Mouse (Mus musculus): ENCODE data around the gene Carhsp1. TPM values are rescaled to one million over a fixed set of nuclear protein-coding genes. Genes with fewer than 3 reads are reported as not detected.

Carhsp1 gene
- polyA plus RNA-seq, 1 experiment from 2014 or later, result 97.1 TPM

GRCm38 (mm10) chr16:8686871-8687535 is 15.0 kb upstream of the Carhsp1 start:
- H3K4me1 ChIP-seq (ENCODE audit: insufficient read depth, low read depth, low read length), result no peaks in the 10 kb centered on the region
- ATAC-seq (peak; percentile 40), DNase-seq (ENCODE audit: low spot score) (no peak)
- H3K9me3 ChIP-seq (ENCODE audit: low read length), result no peaks in the 10 kb centered on the region
- H3K4me3 ChIP-seq (ENCODE audit: low read depth, low read length), result no peak overlapping the region
- no peak for TF ChIP-seq EP300 (IDR thresholded peaks at IDR 0.05)
- no peak for TF ChIP-seq CTCF (IDR thresholded peaks at IDR 0.05)
- no peak overlapping the region for H3K9ac ChIP-seq (replicated peaks; ENCODE audit: low read depth)
- no peak overlapping the region for H3K4me2 ChIP-seq (replicated peaks; ENCODE audit: low read depth, low read length)
- no peaks in the 10 kb centered on the region for H3K27me3 ChIP-seq (replicated peaks; ENCODE audit: insufficient read depth, low read length)
- WGBS, result 72% methylated on average over 11 of the region's 11 CpGs
- H3K27ac ChIP-seq (ENCODE audit: low read length), result no peak overlapping the region
- peaks cover 15% of the 10 kb centered on the region for H3K36me3 ChIP-seq (ENCODE audit: insufficient read depth, low read length)

GRCm38 (mm10) chr16:8686121-8686870 is 14.3 kb upstream of the Carhsp1 start:
- no peak overlapping the region for H3K4me2 ChIP-seq (replicated peaks; ENCODE audit: low read depth, low read length)
- no peaks in the 10 kb centered on the region for H3K27me3 ChIP-seq (replicated peaks; ENCODE audit: insufficient read depth, low read length)
- H3K4me1 ChIP-seq (ENCODE audit: insufficient read depth, low read depth, low read length), result no peaks in the 10 kb centered on the region
- DNase-seq (ENCODE audit: low spot score) (peak; percentile 80), ATAC-seq (peak; percentile 76)
- 54% methylated on average over 7 of the region's 7 CpGs for WGBS
- no peak overlapping the region for H3K4me3 ChIP-seq (ENCODE audit: low read depth, low read length)
- H3K36me3 ChIP-seq (ENCODE audit: insufficient read depth, low read length), result peaks cover 8% of the 10 kb centered on the region; the same call in 1 of the 2 replicates
- H3K9ac ChIP-seq (replicated peaks; ENCODE audit: low read depth), result no peak overlapping the region
- no peaks in the 10 kb centered on the region for H3K9me3 ChIP-seq (ENCODE audit: low read length)
- no peak overlapping the region for H3K27ac ChIP-seq (ENCODE audit: low read length)
- TF ChIP-seq EP300 (IDR thresholded peaks at IDR 0.05) (no peak), CTCF (IDR thresholded peaks at IDR 0.05) (peak; percentile 98)

GRCm38 (mm10) chr16:8685087-8685486 is 13.1 kb upstream of the Carhsp1 start:
- ATAC-seq, result no peak

GRCm38 (mm10) chr16:8680470-8680869 is 8.5 kb upstream of the Carhsp1 start, which contains the start of gene Gm5767:
TSS of gene Gm5767 (plus strand) at chr16:8680770.
- Histone ChIP-seq H3K9ac (replicated peaks; ENCODE audit: low read depth) (no peak within 1 kb of the TSS), H3K36me3 (ENCODE audit: insufficient read depth, low read length) (no peaks in the 10 kb centered on the region), H3K4me2 (replicated peaks; ENCODE audit: low read depth, low read length) (no peak within 1 kb of the TSS), H3K27ac (ENCODE audit: low read length) (no peak within 1 kb of the TSS), H3K4me1 (ENCODE audit: insufficient read depth, low read depth, low read length) (no peaks in the 10 kb centered on the region), H3K27me3 (replicated peaks; ENCODE audit: insufficient read depth, low read length) (no peaks in the 10 kb centered on the region), H3K9me3 (ENCODE audit: low read length) (no peaks in the 10 kb centered on the region), H3K4me3 (ENCODE audit: low read depth, low read length) (no peak within 1 kb of the TSS)
- TF ChIP-seq CTCF (IDR thresholded peaks at IDR 0.05) (no peak), EP300 (IDR thresholded peaks at IDR 0.05) (no peak)
- WGBS, result 72% methylated on average over 5 of the region's 5 CpGs
- DNase-seq (ENCODE audit: low spot score), result no peak
- no peak for ATAC-seq

More at GRCm38 (mm10) chr16:8685087-8685486, 13.1 kb upstream of the Carhsp1 start:
- DNase-seq (ENCODE audit: low spot score), result no peak
- no peaks in the 10 kb centered on the region for H3K9me3 ChIP-seq (ENCODE audit: low read length)
- H3K4me1 ChIP-seq (ENCODE audit: insufficient read depth, low read depth, low read length), result no peaks in the 10 kb centered on the region
- no peak for TF ChIP-seq EP300 (IDR thresholded peaks at IDR 0.05)
- no peak for TF ChIP-seq CTCF (IDR thresholded peaks at IDR 0.05)
- no peaks in the 10 kb centered on the region for H3K27me3 ChIP-seq (replicated peaks; ENCODE audit: insufficient read depth, low read length)
- 49% methylated on average over 4 of the region's 4 CpGs for WGBS
- H3K9ac ChIP-seq (replicated peaks; ENCODE audit: low read depth), result no peak overlapping the region
- no peaks in the 10 kb centered on the region for H3K36me3 ChIP-seq (ENCODE audit: insufficient read depth, low read length)
- H3K4me2 ChIP-seq (replicated peaks; ENCODE audit: low read depth, low read length), result no peak overlapping the region
- no peak overlapping the region for H3K4me3 ChIP-seq (ENCODE audit: low read depth, low read length)
- H3K27ac ChIP-seq (ENCODE audit: low read length), result no peak overlapping the region

- Histone ChIP-seq H3K27me3 (replicated peaks; ENCODE audit: insufficient read depth, low read length) (no peaks in the 10 kb centered on the region), H3K9ac (replicated peaks; ENCODE audit: low read depth) (no peak overlapping the region), H3K9me3 (ENCODE audit: low read length) (no peaks in the 10 kb centered on the region), H3K36me3 (ENCODE audit: insufficient read depth, low read length) (no peaks in the 10 kb centered on the region), H3K4me1 (ENCODE audit: insufficient read depth, low read depth, low read length) (no peaks in the 10 kb centered on the region), H3K4me3 (ENCODE audit: low read depth, low read length) (no peak overlapping the region), H3K4me2 (replicated peaks; ENCODE audit: low read depth, low read length) (no peak overlapping the region), H3K27ac (ENCODE audit: low read length) (no peak overlapping the region)
- DNase-seq (ENCODE audit: low spot score), result no peak
- TF ChIP-seq CTCF (IDR thresholded peaks at IDR 0.05), result no peak
- no peak for TF ChIP-seq EP300 (IDR thresholded peaks at IDR 0.05)
- no peak for ATAC-seq
- 69% methylated on average over 3 of the region's 3 CpGs for whole genome bisulfite sequencing
Measured at GRCm38 (mm10) chr16:8679780-8680179, 7.8 kb upstream of the Carhsp1 start.

- Histone ChIP-seq H3K27me3 (replicated peaks; ENCODE audit: insufficient read depth, low read length) (no peaks in the 10 kb centered on the region), H3K4me2 (replicated peaks; ENCODE audit: low read depth, low read length) (no peak overlapping the region), H3K9me3 (ENCODE audit: low read length) (no peaks in the 10 kb centered on the region), H3K9ac (replicated peaks; ENCODE audit: low read depth) (no peak overlapping the region), H3K4me1 (ENCODE audit: insufficient read depth, low read depth, low read length) (no peaks in the 10 kb centered on the region), H3K4me3 (ENCODE audit: low read depth, low read length) (no peak overlapping the region), H3K36me3 (ENCODE audit: insufficient read depth, low read length) (no peaks in the 10 kb centered on the region), H3K27ac (ENCODE audit: low read length) (no peak overlapping the region)
- no peak for TF ChIP-seq CTCF (IDR thresholded peaks at IDR 0.05)
- TF ChIP-seq EP300 (IDR thresholded peaks at IDR 0.05), result no peak
- 65% methylated on average over 4 of the region's 4 CpGs for WGBS
- no peak for ATAC-seq
- no peak for DNase-seq (ENCODE audit: low spot score)
Measured at GRCm38 (mm10) chr16:8678676-8679075, 6.7 kb upstream of the Carhsp1 start.
